Mouse (Mus musculus) NIH3T3 (cell line): Measurements from ENCODE around the gene Kank2.

ENCODE experiments used
- DNase-seq: peaks from one replicate; pipeline ENCODE4 v3.0.0-alpha.2; 2012; ENCODE audit warnings: low read depth

Kank2 gene

DNA sequence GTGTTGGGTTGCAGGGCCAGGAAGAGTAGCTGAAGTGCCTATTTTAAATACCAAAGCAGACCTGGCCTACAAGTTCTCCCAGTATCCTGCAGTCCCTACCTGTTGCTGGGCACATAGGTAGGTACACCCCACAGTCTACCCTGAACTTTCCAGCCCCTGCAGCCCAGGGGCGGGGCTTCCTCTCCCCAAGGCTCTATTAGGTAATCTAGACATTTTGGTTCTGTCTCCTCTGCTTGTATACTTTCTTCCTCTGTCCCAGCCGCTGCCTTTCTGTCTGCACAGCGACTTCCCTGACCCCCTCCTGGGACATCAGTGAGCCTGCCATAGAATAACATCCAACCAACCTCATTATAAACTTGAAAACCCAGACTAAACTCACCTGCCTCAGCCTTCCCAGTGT lies 48.2 kb downstream of the Kank2 start:
- DNase-seq, result peak; percentile 29

DNA sequence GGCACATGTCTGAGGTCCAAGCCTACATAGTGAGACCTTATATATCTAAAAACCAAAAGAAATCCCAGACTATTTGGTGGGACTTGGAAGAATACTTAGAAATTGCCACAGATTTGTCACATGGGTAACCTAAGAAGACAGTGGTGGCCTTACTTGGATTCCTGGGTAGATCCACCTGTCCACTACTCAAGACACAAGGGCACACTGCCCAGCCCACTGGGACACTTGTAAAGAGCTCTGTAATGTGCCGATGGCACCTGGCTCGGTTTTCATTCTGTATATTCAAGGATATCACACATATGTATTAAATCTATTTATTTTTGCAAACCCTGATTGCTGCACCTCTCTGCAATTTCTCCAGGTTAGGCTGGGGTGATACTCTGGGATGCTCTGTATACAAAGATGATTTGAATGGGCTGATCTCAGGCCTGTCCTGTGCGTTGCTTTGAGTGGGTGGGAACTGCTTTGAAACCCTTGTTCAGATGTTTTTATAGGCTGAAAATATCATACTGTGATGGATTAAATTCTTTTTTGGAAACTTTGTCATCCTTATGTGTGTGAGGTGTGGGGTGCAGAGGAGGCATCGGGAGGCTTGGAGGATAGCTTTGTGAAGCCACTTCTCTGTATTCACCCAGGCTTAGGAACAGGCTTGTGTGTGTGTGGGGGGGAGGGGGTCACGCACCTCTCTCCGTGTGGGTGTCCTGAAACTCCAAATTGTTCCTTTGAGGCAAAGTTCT lies 49.0 kb downstream of the Kank2 start:
- no peak for DNase-seq

DNA sequence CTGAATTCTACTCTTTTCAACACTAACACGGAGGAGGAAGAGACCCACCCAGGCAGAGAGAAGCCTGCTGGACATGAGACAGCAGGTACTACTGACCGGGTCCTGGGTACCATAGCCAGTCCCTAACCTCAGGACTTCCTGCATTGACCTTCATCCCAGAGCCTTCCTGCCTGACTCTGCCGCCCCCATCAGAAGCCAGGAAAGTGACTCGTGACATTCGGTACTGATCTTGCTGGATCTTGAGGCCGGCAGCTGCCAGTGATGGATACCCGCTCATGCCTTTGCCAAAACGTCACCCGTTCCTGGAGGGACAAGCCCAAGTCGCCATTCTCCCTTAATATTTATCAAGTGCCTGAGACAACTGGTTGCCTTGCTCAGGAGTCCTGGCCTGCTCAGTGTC lies 50.1 kb downstream of the Kank2 start:
- no peak for DNase-seq

DNA sequence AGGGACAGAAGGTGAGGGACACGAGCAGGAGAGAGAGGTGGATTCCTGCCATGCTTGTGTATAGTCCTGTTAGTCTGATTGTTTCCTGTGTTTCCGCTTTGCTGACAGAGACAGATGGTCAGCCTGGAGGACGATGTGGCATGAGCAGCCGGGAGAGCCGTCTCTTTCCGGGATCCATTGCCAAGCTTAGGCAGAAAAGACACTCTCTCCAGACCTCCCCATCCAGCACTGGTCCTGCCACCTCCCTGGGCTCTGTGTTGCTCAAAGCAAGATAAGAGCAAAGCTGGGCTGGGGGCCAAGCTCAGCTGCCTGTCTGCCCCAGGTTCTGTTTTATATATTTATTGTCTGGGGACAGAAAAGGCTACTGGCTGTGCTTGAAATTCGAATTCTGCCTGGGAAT lies 50.5 kb downstream of the Kank2 start:
- DNase-seq, result peak; percentile 48

DNA sequence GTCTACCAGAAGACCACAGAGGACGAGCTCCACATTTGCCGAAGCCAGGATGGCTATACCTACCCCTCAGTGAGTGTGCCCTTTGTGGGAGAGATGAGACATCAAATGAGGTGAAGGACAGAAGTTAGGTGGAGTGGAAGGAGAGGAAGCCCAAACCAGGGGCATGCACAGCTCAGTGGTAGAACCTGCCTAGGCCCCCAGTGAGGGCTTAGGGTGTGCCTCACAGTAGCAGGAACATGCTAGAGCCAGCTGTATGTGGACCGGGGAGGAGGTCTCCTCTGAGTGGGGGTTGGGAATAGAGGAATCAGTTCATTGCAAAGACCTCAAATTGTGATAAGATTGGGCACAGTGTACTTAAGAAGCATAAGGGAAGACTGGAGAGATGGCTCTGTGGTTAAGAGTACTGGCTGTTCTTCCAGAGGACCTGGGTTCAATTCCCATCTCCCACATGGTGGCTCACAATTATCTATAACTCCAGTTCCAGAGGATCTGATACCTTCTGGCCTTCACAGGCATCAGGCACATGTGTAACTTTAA lies 51.2 kb downstream of the Kank2 start:
- no peak for DNase-seq

DNA sequence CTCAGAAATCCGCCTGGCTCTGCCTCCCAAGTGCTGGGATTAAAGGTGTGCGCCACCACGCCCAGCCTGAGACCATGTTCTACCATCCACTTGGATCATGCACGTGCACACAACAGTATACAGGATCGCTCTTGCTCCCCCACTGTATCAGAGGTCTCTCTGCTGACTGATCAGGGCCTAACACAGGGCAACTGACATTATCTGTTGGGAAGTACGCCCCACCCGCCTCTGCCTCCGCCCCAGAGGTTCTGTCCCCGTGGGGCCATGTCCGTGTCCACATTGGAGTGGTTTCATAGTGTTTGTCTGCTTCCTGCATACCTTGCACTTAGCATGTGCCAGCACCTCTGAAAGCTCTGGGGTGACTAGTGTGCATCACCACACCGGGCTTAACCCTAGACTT lies 57.0 kb downstream of the Kank2 start:
- no peak for DNase-seq

DNA sequence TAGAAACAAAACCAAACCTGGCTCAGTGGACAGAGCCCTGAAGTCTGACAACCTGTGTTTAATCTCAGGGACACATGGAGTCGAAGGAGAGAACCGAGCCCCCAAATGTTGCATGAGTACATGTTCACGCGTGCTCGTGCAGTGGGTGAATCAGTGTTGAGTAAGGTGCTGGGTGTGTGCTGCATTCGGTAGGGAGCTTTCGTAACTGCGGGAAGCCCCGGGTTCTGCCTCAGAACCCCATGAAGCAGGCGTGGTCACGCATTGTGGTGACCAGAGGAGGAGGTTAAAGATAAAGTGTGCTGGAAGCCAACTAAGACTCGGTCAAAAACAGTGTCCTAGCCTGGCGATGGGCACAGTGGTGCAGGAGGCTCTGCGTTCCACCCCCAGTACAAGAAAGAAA lies 58.1 kb downstream of the Kank2 start:
- no peak for DNase-seq

DNA sequence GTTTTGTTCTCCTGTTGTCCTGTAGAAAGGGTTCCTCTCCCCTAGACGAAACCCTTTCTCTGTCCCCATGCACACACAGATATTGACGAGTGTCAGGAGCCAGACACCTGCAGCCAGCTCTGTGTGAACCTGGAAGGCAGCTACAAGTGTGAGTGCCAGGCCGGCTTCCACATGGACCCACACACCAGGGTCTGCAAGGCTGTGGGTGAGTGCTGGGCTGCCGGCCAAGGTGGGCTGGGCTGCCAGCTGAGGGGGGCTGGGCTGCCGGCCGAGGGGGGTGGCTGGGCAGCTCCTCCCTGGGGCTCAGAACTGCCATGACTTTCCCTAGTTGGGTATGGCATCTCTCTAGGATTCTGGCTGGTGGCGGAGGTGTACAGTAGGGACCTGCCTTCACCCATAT lies 59.8 kb downstream of the Kank2 start:
- no peak for DNase-seq

DNA sequence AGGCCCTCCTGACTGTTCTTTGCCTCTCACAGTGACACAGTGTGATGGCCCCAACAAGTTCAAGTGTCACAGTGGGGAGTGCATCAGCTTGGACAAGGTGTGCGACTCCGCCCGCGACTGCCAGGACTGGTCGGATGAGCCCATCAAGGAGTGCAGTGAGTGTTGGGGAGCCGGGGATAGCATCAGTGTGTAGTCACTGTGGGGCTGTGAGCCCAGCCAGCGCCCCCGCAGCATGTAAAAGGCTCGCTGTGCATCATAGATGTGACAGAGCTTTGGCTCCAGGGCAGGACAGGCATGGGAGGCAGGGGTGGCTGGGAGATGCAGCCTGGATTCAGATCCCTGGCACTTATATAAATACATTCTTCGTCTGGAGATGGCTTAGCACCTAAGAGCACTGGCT lies 61.4 kb downstream of the Kank2 start:
- DNase-seq, result no peak

DNA sequence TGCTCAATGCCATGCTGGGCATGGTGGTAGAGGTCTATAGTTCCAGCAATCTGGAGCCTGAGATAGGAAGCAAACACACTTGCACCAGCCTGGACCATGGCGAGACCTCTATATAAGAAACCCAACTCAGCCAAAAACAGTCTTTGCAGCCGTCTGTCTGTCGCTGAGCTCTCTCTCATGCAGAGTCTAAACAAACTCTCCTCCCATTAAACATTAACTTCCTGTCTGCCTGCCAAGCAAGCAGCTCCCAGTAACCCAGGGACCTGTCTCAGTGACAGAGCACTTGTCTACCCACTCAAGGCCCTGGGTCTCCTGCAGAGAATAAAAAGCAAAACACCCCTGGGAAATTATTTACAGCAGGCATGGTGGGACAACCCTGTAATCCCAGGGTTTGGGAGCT lies 62.0 kb downstream of the Kank2 start:
- no peak for DNase-seq

DNA sequence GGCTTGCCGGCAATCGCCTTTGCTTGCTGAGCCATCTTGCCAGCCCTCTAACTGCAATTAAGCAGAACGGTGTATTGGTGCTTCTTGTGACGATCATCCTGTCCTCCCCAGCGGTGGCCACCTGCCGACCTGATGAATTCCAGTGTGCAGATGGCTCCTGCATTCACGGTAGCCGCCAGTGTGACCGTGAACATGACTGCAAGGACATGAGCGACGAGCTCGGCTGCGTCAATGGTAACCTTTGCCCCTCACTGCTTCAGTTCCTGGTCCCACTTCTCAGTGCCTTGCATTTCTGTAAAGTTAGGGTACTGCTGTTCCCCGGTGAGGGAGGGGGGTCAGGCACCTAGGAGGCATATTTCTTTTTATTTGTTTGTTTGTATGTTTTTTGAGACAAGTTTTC lies 63.4 kb downstream of the Kank2 start:
- no peak for DNase-seq

DNA sequence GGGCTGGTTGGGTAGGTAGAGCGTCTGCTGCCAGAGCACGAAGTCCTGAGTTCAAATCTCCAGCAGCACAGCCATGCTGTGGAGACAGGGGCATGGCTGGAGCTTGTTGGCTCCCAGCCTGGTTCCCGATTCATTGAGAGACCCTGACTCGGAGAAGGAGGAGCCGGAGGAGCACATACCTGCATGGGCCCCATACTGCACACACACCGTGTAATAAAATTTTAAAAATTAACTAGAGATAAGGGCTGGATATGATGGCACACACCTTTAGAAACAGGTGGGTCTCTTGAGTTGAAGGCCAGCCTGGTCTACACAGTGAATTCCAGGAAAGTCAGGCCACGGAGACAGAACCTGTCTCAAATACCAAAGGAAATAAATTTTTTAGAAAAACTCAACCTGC lies 64.6 kb downstream of the Kank2 start:
- DNase-seq, result no peak

DNA sequence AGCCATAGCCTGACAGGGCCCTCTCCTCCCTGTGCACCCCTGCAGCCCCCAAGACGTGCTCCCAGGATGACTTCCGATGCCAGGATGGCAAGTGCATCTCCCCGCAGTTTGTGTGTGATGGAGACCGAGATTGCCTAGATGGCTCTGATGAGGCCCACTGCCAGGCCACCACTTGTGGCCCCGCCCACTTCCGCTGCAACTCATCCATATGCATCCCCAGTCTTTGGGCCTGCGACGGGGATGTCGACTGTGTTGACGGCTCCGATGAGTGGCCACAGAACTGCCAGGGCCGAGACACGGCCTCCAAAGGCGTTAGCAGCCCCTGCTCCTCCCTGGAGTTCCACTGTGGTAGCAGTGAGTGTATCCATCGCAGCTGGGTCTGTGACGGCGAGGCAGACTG lies 65.1 kb downstream of the Kank2 start:
- no peak for DNase-seq

DNA sequence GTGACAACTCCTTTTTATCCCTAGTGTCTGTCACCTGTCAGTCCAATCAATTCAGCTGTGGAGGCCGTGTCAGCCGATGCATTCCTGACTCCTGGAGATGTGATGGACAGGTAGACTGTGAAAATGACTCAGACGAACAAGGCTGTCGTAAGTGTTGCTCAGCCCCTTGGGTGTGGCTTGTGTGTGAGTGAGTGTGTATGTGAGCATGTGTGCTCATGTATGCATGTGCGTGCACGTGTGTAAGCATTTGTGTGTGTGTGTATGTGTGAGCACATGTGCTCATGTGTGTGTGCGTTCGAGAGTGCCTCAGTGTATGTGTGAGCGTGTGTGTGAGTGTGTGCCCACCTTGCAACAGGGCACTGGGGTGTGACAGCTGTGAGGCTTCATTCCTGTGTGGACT lies 66.3 kb downstream of the Kank2 start:
- no peak for DNase-seq

DNA sequence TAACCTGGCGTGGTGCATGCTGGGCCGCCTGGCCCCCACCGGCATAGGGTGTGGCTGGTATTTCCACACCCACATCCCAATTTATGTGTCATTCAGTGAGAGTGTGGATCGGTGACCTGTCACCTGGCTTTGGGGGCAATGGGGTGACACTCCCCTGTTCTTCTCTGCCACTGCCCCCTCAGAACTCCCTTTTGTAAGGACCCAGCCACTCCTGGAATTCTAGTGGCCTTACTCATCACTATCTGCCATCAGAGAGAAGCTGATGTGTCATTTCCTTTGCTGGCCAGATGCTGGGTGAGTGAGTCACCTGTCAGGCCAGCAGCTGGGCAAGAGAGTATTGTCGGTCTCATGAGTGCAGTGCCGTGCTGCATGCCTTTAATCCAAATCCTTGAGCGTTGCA lies 69.3 kb downstream of the Kank2 start:
- DNase-seq, result peak; percentile 78

DNA sequence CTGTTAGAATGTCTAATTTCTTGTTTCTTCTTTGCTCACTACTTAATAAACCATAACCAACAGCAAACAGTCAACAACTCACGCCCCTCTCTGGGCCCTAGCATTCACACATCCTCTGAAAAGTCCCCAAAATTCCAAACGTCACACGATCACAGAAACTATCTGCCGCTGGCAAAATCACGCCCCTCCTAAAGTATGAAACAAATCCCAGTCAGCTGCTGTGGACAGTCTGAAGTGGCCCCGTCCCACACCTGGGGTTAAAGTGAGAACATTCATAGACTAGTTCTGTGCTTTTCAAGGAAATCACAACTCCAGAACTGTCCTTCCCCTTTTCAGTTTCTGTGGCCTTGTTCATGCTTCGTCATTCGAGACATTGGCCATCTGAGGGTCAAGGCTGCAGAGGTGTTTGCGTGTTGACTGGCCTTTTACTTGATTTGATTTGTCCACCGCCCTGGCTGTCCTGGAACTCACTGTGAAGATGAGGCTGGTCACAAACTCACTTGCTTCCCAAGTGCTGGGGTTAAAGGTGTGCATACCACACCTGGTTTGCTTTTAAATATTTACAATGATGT lies 70.2 kb downstream of the Kank2 start:
- no peak for DNase-seq

DNA sequence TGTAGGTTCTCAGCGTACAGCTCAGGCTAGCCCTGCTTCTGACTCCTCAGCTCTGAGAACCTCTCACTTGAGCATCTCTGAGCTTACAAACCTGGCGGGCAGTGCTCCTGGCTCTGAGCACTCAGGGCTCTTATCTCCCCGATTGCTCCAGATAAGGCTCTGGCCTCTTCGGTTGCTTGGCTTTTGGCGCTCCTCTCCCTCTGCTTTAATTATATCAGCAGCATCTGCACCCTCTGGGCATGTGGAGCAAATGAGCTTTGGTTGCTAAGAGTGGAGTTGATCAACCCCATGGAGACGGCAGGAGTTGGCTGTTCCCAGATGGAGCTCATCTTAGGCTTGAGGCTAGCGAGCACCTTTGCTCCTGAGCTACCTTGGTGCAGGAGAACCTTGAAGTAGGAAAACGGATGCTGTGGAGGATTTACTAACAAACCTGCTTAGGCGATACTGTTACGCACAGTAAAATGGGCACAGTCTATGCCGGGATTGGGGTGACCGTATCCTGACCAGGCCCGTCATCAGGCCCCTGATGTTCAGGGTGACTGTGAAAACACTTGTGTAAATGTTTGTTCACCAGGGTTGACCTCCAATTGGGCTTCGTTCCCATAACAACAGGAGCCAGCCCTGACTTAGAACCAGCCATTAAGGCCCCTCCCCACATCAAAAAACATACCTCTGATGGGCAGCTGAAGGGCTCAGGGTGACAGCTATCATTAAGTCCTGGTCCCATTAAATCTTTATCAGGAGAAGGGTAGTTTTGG lies 72.1 kb downstream of the Kank2 start:
- no peak for DNase-seq

DNA sequence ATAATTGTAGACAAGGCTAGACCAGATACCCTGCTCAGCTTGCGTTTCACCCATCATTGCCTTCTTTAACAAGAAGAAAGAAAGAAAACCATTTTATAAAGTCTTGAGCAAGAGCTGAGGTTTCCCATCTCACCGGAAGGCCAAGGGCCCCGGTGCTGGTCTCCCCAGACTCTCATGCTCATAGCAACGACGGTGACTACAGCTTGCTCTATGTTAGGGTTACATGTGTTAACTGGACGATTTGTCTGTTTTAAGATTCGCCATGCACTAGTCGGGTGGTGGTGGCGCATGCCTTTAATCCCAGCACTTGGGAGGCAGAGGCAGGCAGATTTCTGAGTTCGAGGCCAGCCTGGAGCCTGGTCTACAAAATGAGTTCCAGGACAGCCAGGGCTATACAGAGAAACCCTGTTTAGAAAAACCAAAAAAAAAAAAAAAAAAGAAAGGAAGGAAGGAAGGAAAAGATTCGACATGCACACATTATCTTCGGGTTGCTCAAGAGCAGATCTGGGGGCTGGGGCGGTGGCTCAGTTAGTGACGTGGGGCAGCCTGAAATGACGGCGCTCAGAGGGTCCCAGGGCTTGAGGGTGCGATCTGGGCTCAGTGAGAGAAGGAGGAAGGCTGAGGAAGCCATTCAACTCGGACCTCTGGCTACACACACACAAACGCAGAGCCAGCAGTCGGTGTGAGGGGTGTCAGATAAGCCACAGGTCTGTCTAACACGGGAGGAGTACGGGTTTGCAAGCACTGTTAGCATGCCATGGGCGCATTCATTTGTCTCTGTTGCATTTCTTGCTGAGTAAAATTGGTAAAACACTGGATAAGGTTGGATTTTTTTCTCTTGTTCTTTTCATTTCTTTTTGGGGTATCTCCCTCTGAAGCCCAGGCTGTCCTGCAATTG lies 73.1 kb downstream of the Kank2 start:
- DNase-seq, result no peak

DNA sequence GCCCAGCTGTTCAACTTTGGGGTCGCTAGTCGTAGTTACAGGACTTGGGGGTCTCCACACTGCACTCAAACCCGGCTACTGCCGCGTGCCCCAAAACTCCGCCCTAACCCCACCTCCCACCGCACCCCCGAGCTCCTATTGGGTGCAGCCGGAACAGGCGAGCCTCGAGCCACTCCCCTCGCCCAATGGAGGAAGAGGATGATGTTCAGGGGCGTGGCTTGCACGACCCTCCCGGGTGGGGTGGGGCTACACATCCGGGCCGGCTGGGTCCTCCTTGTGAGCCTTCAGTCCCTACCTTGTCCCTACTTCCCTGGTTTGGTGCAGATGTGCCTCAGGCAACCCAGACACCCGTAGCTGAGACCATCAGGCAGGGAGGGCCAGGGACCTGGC lies 74.4 kb downstream of the Kank2 start:
- peak; percentile 94 for DNase-seq

DNA sequence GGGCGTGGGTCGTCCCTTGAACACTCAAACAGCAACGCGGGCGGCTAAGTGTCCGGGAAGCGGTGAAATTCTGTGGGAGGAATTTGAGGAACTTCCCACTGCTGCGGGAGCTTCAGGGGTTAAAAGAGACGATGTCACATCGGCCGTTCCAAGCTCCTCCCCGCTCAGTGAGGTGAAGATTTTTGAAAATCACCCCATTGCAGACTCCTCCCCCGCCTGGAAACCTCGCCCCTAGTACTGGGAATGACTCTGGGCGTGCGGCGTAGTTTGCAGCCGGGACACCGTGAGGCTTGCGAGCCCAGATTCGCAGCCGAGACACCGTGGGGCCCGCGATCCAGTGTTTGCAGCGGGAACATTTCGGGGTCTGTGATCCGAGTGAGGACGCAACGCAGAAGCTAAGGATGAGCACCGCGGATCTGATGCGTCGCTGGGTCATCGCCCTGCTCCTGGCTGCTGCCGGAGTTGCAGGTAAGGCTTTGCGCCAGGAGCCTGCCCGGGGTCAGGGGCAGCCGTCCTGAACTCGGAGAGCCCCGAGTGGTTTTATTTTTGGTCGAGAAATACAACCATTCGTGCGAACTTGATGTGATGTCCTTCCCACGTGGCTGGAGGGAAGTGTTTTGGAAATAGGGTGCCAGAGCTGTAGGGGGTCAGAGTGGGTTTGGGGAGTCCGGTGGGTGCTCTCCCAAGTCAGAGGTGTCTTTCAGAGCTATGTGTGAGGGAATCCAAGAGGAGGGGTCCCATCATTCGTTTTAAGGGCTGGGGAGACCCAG lies 75.0 kb downstream of the Kank2 start, which contains the start of gene Ldlr:
Gene Ldlr, plus strand, starts transcription at position 107 of the 770 bp plus-strand sequence.
- peak; percentile 96 for DNase-seq

DNA sequence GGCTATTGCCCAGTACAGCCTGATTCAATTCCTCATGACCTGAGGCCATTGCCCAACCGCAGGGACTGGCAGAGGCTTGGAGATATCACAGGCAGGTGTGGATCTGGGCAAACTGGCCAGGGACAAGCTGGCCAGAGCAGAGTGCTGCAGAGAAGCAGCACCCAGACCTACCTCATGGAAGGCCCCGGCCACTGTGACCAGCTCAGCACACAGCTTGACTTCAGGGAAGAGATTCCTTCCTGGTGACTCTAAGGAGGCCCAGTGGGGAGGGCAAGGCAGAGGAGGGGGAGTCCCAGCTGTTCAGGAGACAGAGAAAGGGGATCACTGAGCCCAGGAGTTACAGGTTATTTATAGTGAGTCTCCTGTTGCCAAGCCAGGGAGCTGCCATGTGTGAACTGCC lies 77.5 kb downstream of the Kank2 start:
- peak; percentile 48 for DNase-seq
